Mouse (Mus musculus) testis, adult 10 weeks (tissue): ENCODE data around the gene Sde2. TPM values are rescaled to one million over a fixed set of nuclear protein-coding genes. Genes with fewer than 3 reads are reported as not detected.

ENCODE experiments used
- polyA plus RNA-seq: library from polyadenylated mRNA; stranded (reverse); fragments of 350-450 nt; fragmentation: Illumina TruSeq; extraction: RNeasy Lipid Tissue Mini Kit (QIAGEN cat#74804); gene quantifications from one replicate; pipeline ENCODE4 v1.2.3, GENCODE M21; 2014; ENCODE audit warnings: low read depth, low replicate concordance

Gene Sde2
- 12.2 TPM for polyA plus RNA-seq

DNA sequence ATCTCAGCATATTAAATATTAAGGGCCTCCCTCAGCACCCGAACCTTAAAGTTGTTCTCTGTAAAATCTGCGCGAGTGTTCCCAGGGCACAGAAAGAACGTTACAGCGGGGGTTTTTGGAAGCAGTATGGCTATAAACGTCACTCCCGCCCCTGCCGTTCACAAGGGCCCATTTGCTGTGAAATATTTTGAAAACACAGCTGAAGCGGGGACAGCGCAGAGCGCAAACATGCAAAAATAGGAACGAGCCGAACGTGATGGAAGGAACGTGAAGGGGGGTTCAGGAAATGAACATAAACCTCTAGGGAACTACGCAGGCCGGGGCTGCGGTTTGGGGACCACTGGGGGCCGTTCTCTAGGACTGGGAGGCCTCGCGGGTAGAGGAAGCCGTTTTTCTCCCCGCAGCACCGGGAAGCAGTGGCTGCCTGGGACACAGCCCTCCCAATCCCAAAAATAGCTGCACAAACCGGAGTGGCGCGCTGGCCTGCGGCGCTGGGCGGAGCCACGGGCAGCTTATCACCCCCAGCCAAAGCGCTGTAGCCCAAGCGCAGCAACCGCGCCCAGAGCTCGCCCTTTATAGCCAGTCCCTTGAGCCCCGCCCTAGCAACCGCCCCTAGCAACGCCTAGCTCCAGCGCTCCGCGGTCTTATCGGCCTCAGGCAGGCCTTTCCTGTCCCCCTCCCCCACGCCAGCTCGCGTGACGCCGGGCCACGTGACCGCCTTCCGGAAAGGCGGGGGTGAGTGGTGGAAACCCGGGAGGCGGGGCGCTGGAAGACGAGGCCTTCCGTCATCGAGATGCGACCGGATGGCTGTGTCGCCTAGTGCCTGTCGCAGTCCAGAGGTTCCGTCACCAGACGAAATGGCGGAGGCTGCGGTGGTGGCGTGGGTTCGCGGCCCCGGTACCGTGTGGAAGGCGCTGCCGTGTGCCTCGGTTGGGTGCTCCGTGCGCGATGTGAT lies at the start of gene Sde2:
Gene Sde2 (plus strand): TSS at position 812 of the 955 bp plus-strand sequence.

DNA sequence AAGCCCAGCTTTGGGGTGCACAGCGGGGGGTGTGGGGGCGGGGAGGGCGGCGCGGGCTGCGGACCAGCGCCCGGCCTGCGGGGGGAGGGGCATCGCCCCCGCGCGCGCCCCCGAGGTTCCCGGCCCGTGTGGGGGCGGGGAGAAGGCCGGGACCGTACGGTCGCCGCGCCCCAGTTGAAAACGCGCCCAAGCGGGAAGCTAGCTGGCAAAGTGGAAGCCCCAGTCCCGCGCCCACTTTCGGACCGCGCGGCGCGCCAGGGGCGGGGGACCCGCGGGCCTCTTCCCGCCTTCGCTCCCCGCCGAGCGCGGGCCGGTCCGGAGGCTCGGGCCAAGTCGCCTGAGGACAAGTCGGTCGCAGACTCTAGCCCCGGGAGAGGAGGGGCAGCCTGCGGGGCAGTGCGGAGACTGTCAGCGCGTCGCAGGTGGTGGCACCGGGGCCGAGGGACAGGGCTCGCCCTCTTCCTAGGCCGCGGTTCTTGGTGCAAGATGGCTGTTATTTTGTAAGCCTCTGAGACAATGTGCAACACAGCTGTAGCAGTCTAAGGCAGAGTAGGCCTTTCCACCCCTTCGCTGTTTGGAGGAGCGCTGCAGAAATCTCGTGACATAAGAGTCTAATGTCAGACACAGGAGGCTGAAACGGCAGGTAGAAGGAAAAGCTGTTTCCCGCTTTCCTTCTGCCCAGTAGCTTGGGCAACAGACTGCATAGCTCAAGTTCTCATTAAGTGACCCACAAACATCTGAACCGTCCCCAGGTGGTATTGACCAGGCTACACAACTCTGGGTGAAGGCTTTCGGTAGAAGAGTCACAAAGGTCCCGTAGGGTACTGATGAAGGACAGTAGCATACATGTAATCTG lies 36.8 kb upstream of the Sde2 start, which contains the start of gene H3f3a:
Gene H3f3a (minus strand): TSS at position 59 of the 856 bp plus-strand sequence.

DNA sequence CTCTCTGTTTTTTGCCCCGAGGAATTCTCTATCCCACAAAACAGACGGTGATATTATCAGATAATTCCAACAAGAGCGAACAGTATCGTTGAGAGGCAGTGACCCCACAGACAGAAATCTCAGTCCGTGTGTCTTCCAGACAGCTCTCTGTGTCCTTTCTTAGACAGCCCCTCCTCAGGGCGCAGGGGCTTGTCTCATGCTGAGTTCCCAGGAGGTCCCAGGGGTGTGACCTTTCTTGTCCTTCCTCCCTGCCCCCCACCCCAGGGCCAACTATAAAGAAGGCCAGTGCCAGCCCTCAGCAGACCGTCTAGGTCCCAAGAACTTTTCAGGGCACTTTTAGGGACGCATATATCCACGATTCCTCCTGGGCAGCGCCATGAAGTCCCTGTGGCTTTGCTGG lies 41.9 kb downstream of the Sde2 start, which contains the start of gene Lefty2:
Gene Lefty2 (plus strand): TSS at position 301 of the 400 bp plus-strand sequence.

DNA sequence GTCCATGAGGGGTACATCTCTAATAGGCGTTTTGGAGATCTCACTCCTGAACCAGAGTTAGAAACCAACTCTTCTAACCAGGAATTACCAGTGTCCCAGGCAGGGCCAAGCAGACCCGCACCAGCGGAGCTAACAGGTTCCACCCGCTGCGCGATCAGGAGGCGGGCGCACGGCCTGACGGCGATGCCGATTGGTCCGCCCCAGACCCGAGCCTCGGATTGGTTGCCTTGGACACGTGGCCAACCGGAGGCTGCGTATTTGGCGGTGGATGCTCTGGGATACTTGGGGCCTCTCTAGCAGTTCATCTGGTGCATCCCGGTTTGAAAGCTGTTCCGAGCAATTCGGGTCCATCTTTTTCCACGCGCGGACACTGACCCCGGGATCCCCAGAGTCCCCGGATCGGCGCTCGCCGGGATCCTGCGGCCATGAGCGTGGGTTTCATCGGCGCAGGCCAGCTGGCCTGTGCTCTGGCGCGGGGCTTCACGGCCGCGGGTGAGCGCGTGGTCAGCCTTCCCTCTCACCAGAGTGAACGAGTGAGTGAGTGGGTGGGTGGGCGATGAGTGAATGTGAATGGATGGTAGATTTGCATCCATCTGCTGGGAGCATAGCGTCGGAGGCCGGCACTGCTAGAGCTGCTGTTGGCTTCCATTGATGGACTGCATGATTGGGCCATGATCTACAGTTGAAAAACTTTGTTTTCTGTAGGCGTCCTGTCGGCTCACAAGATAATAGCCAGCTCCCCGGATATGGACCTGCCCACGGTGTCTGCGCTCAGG lies 53.3 kb downstream of the Sde2 start, which contains the start of gene Pycr2:
Gene Pycr2 (plus strand): TSS at position 255 of the 776 bp plus-strand sequence.

Other genes with a start within 250 kb of the Sde2 start
- gene Lin9, start 210.0 kb upstream of the Sde2 start, polyA plus RNA-seq, result 40.4 TPM
- not detected for gene Mixl1, start 154.1 kb upstream of the Sde2 start, polyA plus RNA-seq
- gene Acbd3, start 125.1 kb upstream of the Sde2 start, polyA plus RNA-seq, result 47.7 TPM
- 861 TPM for gene H3f3a, start 37.2 kb upstream of the Sde2 start, polyA plus RNA-seq
- 0.13 TPM for gene Lefty2, start 42.0 kb downstream of the Sde2 start, polyA plus RNA-seq
- gene Pycr2, start 53.2 kb downstream of the Sde2 start, polyA plus RNA-seq, result 0.36 TPM
- 0.13 TPM for gene Lefty1, start 83.9 kb downstream of the Sde2 start, polyA plus RNA-seq
- 0.78 TPM for gene Tmem63a, start 91.2 kb downstream of the Sde2 start, polyA plus RNA-seq
- gene Ephx1, start 169.8 kb downstream of the Sde2 start, polyA plus RNA-seq, result 43.8 TPM
- not detected for gene 9130409I23Rik, start 200.1 kb downstream of the Sde2 start, polyA plus RNA-seq